11 mouse cellular contexts compared by ENCODE assay signal in the genomic region with DNA sequence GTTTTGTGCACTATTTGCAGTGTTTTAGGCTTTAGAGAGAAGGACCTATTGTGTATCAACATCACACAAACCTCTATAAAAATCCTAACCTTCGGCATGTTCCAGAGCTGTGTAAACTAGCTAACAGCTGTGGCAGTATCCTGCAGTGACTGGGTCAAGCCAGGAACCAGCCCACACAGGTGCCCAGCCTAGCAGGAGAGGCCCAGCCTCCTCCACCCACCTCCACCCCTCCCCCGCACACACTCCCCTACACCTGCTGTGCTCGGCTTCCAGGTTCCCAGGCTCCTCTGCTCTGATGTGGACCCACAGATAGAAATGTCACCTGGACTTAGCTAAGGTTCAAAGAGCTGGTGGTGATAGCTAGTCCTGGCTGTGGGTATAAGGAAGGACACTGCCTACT.
A peak's percentile ranks its signal among the peaks of the same experiment; 100 is the strongest.
DNase-seq lines count a peak whose midpoint lies in the region; ATAC-seq lines count a peak whose summit lies in the region.
"Had no signal": no experiment of that assay in that cellular context is flagged by ENCODE, and none has a peak within 500 bp of the region (broad histone marks: within the 10 kb centered on the region; RNA-seq: fewer than 3 reads in every experiment).

No protein-coding gene starts in this region.

- no peaks in the 10 kb centered on the region for H3K9me3 ChIP-seq in hindbrain, embryonic 10.5 days
- H3K9me3 ChIP-seq in hindbrain, embryonic 16.5 days (ENCODE audit: control insufficient read depth, low read length): no peaks in the 10 kb centered on the region
- no peaks in the 10 kb centered on the region for H3K9me3 ChIP-seq in intestine, embryonic 14.5 days (ENCODE audit: control insufficient read depth, low read length)
- H3K9me3 ChIP-seq in stomach, embryonic 16.5 days (replicated peaks; ENCODE audit: control insufficient read depth, low read length): no peaks in the 10 kb centered on the region

- 53% methylated on average over 3 of the region's 3 CpGs for WGBS in hindbrain, embryonic 10.5 days
- 51% methylated on average over 3 of the region's 3 CpGs for WGBS in hindbrain, embryonic 16.5 days
- WGBS in intestine, embryonic 14.5 days: 41% methylated on average over 3 of the region's 3 CpGs
- WGBS in stomach, embryonic 16.5 days: 53% methylated on average over 3 of the region's 3 CpGs

- H3K9ac ChIP-seq in hindbrain, embryonic 16.5 days (ENCODE audit: low read depth, low read length): no peak overlapping the region
- no peak overlapping the region for H3K9ac ChIP-seq in intestine, embryonic 14.5 days (ENCODE audit: low read length)
- H3K9ac ChIP-seq in stomach, embryonic 16.5 days (ENCODE audit: low read length): no peak overlapping the region

- peak overlapping the region; percentile 66 for H3K27ac ChIP-seq in hindbrain, embryonic 10.5 days
- H3K27ac ChIP-seq in hindbrain, embryonic 16.5 days (ENCODE audit: low read depth, low read length): no peak overlapping the region
- H3K27ac ChIP-seq in intestine, embryonic 14.5 days (ENCODE audit: low read depth): peak overlapping the region; percentile 28
- peak overlapping the region; percentile 78 for H3K27ac ChIP-seq in stomach, embryonic 16.5 days (ENCODE audit: low read length)

- H3K4me2 ChIP-seq in hindbrain, embryonic 16.5 days (ENCODE audit: low read length): no peak overlapping the region
- H3K4me2 ChIP-seq in intestine, embryonic 14.5 days (ENCODE audit: low read length): no peak overlapping the region
- H3K4me2 ChIP-seq in stomach, embryonic 16.5 days (ENCODE audit: low read depth, low read length): peak overlapping the region; percentile 9; the same call in 1 of the 2 replicates

- H3K27me3 ChIP-seq in hindbrain, embryonic 10.5 days (ENCODE audit: insufficient read depth, poor library complexity, severe bottlenecking): 0 out of 2 replicates have a peak, but pooled peaks cover 4% of the 10 kb centered on the region
- no peaks in the 10 kb centered on the region for H3K27me3 ChIP-seq in hindbrain, embryonic 16.5 days (replicated peaks; ENCODE audit: control insufficient read depth, insufficient read depth, low read length)
- H3K27me3 ChIP-seq in intestine, embryonic 14.5 days (replicated peaks; ENCODE audit: control insufficient read depth, insufficient read depth, low read length): no peaks in the 10 kb centered on the region
- H3K27me3 ChIP-seq in stomach, embryonic 16.5 days (ENCODE audit: control insufficient read depth, insufficient read depth, low read length): no peaks in the 10 kb centered on the region

- no peak for DNase-seq in hindbrain, embryonic 10.5 days (ENCODE audit: low spot score)
- peak; percentile 66 for DNase-seq in intestine, embryonic 14.5 days (ENCODE audit: low spot score)
- peak; percentile 73 to 86 for DNase-seq in kidney, postnatal 4 days
- DNase-seq in spleen, postnatal 10 days (ENCODE audit: low spot score in 2 of 2): no peak
- no peak for DNase-seq in cerebellum, postnatal 36 days
- DNase-seq: adrenal gland, postnatal 14 days; heart, postnatal 36 days had no signal

- ATAC-seq in hindbrain, embryonic 16.5 days: no peak
- peak; percentile 67 for ATAC-seq in intestine, embryonic 14.5 days (replicated peaks; ENCODE audit: low FRiP score, low TSS enrichment, low read depth)
- ATAC-seq in stomach, embryonic 16.5 days (ENCODE audit: insufficient read depth, low FRiP score): peak; percentile 87
- ATAC-seq in CD4-positive, CD25-positive, alpha-beta regulatory T cell, adult 4 months: no peak

- no peak overlapping the region for H3K4me3 ChIP-seq in hindbrain, embryonic 10.5 days
- no peak overlapping the region for H3K4me3 ChIP-seq in hindbrain, embryonic 16.5 days (ENCODE audit: low read length)
- no peak overlapping the region for H3K4me3 ChIP-seq in intestine, embryonic 14.5 days (ENCODE audit: low read depth, low read length)
- H3K4me3 ChIP-seq in stomach, embryonic 16.5 days (replicated peaks; ENCODE audit: low read length): no peak overlapping the region
- H3K4me3 ChIP-seq: myocyte had no signal

- peaks cover 31% of the 10 kb centered on the region for H3K4me1 ChIP-seq in hindbrain, embryonic 10.5 days (replicated peaks)
- H3K4me1 ChIP-seq in hindbrain, embryonic 16.5 days (ENCODE audit: control insufficient read depth, insufficient read depth, low read depth, low read length): no peaks in the 10 kb centered on the region
- H3K4me1 ChIP-seq in intestine, embryonic 14.5 days (replicated peaks; ENCODE audit: control insufficient read depth, insufficient read depth, low read length): peaks cover 2% of the 10 kb centered on the region; the same call in 1 of the 2 replicates
- peaks cover 7% of the 10 kb centered on the region for H3K4me1 ChIP-seq in stomach, embryonic 16.5 days (ENCODE audit: control insufficient read depth, insufficient read depth, low read length)

- no peaks in the 10 kb centered on the region for H3K36me3 ChIP-seq in hindbrain, embryonic 10.5 days
- H3K36me3 ChIP-seq in hindbrain, embryonic 16.5 days (ENCODE audit: control insufficient read depth, insufficient read depth, low read length): no peaks in the 10 kb centered on the region
- no peaks in the 10 kb centered on the region for H3K36me3 ChIP-seq in intestine, embryonic 14.5 days (ENCODE audit: control insufficient read depth, insufficient read depth, low read length)
- H3K36me3 ChIP-seq in stomach, embryonic 16.5 days (ENCODE audit: control insufficient read depth, insufficient read depth, low read length): no peaks in the 10 kb centered on the region

Comparison
In these comparisons a context has a peak if more than half of its experiments do, and no peak if none do; other contexts are left out.
1. DNase-seq: peak in intestine, embryonic 14.5 days (single experiment) and kidney, postnatal 4 days (2 of 2); none in hindbrain, embryonic 10.5 days (single experiment), spleen, postnatal 10 days (0 of 2) and cerebellum, postnatal 36 days (0 of 2).
2. ATAC-seq: peak in intestine, embryonic 14.5 days (single experiment) and stomach, embryonic 16.5 days (single experiment); none in hindbrain, embryonic 16.5 days (single experiment) and CD4-positive, CD25-positive, alpha-beta regulatory T cell, adult 4 months (single experiment).